20 mouse cellular contexts compared by ENCODE assay signal in genomic region chr14:17902426-17902825, GRCm38 (mm10).
A peak's percentile ranks its signal among the peaks of the same experiment; 100 is the strongest.
DNase-seq lines count a peak whose midpoint lies in the region; ATAC-seq lines count a peak whose summit lies in the region.
"Had no signal": no experiment of that assay in that cellular context is flagged by ENCODE, and none has a peak within 500 bp of the region (broad histone marks: within the 10 kb centered on the region; RNA-seq: fewer than 3 reads in every experiment).

No protein-coding gene starts in this region.

- 27% methylated on average over 2 of the region's 2 CpGs for WGBS in liver, embryonic 16.5 days (ENCODE audit: insufficient replicate concordance)
- 72% methylated on average over 2 of the region's 2 CpGs for WGBS in kidney, embryonic 15.5 days

- no peaks in the 10 kb centered on the region for H3K4me1 ChIP-seq in liver, embryonic 16.5 days (ENCODE audit: control insufficient read depth, low read depth, low read length)
- no peaks in the 10 kb centered on the region for H3K4me1 ChIP-seq in kidney, embryonic 15.5 days
- H3K4me1 ChIP-seq: embryonic facial prominence, embryonic 12.5 days; forebrain, embryonic 15.5 days; heart, embryonic 15.5 days; intestine, embryonic 15.5 days had no signal

- H3K27ac ChIP-seq in liver, embryonic 16.5 days (ENCODE audit: low read length), result no peak overlapping the region
- H3K27ac ChIP-seq in kidney, embryonic 15.5 days, result no peak overlapping the region
- H3K27ac ChIP-seq: embryonic facial prominence, embryonic 12.5 days; forebrain, embryonic 15.5 days; heart, embryonic 15.5 days; hindbrain, embryonic 10.5 days; hindbrain, embryonic 14.5 days; intestine, embryonic 15.5 days had no signal

- H3K9ac ChIP-seq in liver, embryonic 16.5 days (ENCODE audit: low read depth, low read length), result no peak overlapping the region
- no peak overlapping the region for H3K9ac ChIP-seq in kidney, embryonic 15.5 days
- H3K9ac ChIP-seq: embryonic facial prominence, embryonic 12.5 days; forebrain, embryonic 15.5 days; heart, embryonic 15.5 days; hindbrain, embryonic 14.5 days; intestine, embryonic 15.5 days had no signal

- peak; percentile 21; the same call in 1 of the 2 replicates for ATAC-seq in liver, embryonic 16.5 days (ENCODE audit: low read depth)
- no peak for ATAC-seq in kidney, embryonic 15.5 days (replicated peaks; ENCODE audit: low FRiP score)
- ATAC-seq: forebrain, embryonic 15.5 days; intestine, embryonic 15.5 days had no signal

- peak; percentile 35 for DNase-seq in adrenal gland, postnatal 10 days
- no peak for DNase-seq in adrenal gland, postnatal 25 days
- no peak for DNase-seq in liver
- peak; percentile 35 for DNase-seq in adrenal gland, postnatal 14 days
- DNase-seq in heart, postnatal 10 days, result no peak
- DNase-seq: cerebellum, adult 11-12 months; cerebellum, adult 9-10 months; cerebellum, postnatal 25 days; gastrocnemius, postnatal 36 days; kidney, adult 18-20 months had no signal

- H3K36me3 ChIP-seq in liver, embryonic 16.5 days (ENCODE audit: control insufficient read depth, insufficient read depth), result no peaks in the 10 kb centered on the region
- H3K36me3 ChIP-seq in kidney, embryonic 15.5 days, result no peaks in the 10 kb centered on the region
- H3K36me3 ChIP-seq: embryonic facial prominence, embryonic 12.5 days; forebrain, embryonic 15.5 days; heart, embryonic 15.5 days; hindbrain, embryonic 10.5 days; intestine, embryonic 15.5 days had no signal

- H3K9me3 ChIP-seq in liver, embryonic 16.5 days (replicated peaks; ENCODE audit: control insufficient read depth, low read length), result no peaks in the 10 kb centered on the region
- H3K9me3 ChIP-seq in kidney, embryonic 15.5 days (replicated peaks), result no peaks in the 10 kb centered on the region
- H3K9me3 ChIP-seq: embryonic facial prominence, embryonic 12.5 days; forebrain, embryonic 15.5 days; heart, embryonic 15.5 days; hindbrain, embryonic 10.5 days; intestine, embryonic 15.5 days had no signal

- no peak overlapping the region for H3K4me3 ChIP-seq in liver, embryonic 16.5 days (ENCODE audit: low read depth, low read length)
- no peak overlapping the region for H3K4me3 ChIP-seq in kidney, embryonic 15.5 days (replicated peaks)
- H3K4me3 ChIP-seq: embryonic facial prominence, embryonic 12.5 days; forebrain, embryonic 15.5 days; heart, embryonic 15.5 days; hindbrain, embryonic 10.5 days; intestine, embryonic 15.5 days had no signal

- H3K27me3 ChIP-seq in liver, embryonic 16.5 days (ENCODE audit: control insufficient read depth, insufficient read depth, low read depth, low read length), result no peaks in the 10 kb centered on the region
- no peaks in the 10 kb centered on the region for H3K27me3 ChIP-seq in kidney, embryonic 15.5 days
- H3K27me3 ChIP-seq: CH12.LX; embryonic facial prominence, embryonic 12.5 days; forebrain, embryonic 15.5 days; heart, embryonic 15.5 days; intestine, embryonic 15.5 days had no signal

- H3K4me2 ChIP-seq in liver, embryonic 16.5 days (ENCODE audit: low read depth, low read length), result no peak overlapping the region
- H3K4me2 ChIP-seq in kidney, embryonic 15.5 days, result no peak overlapping the region
- H3K4me2 ChIP-seq: embryonic facial prominence, embryonic 12.5 days; forebrain, embryonic 15.5 days; heart, embryonic 11.5 days; heart, embryonic 15.5 days; hindbrain, embryonic 14.5 days; intestine, embryonic 15.5 days had no signal

- intact Hi-C loops in heart, postnatal 10 days (cut with DNase I), result loop anchor here (5.0 to 10.0 kb wide), 2 partner anchors 245 to 498 kb away; no protein-coding TSS in a partner anchor

Comparison
In these comparisons a context has a peak if more than half of its experiments do, and no peak if none do; other contexts are left out.
1. DNase-seq: peak in adrenal gland, postnatal 10 days (single experiment) and adrenal gland, postnatal 14 days (single experiment); none in adrenal gland, postnatal 25 days (single experiment), liver (single experiment) and heart, postnatal 10 days (0 of 2).